Mouse (Mus musculus): ENCODE results near the gene Fbxo44. TPM values are rescaled to one million over a fixed set of nuclear protein-coding genes. Genes with fewer than 3 reads are reported as not detected.

Gene Fbxo44
- polyA plus RNA-seq (2015; fragmentation: Nextera tagmentation; extraction: Ambion mirVana), result 7.1 and 8.4 TPM in 2 replicates

DNA sequence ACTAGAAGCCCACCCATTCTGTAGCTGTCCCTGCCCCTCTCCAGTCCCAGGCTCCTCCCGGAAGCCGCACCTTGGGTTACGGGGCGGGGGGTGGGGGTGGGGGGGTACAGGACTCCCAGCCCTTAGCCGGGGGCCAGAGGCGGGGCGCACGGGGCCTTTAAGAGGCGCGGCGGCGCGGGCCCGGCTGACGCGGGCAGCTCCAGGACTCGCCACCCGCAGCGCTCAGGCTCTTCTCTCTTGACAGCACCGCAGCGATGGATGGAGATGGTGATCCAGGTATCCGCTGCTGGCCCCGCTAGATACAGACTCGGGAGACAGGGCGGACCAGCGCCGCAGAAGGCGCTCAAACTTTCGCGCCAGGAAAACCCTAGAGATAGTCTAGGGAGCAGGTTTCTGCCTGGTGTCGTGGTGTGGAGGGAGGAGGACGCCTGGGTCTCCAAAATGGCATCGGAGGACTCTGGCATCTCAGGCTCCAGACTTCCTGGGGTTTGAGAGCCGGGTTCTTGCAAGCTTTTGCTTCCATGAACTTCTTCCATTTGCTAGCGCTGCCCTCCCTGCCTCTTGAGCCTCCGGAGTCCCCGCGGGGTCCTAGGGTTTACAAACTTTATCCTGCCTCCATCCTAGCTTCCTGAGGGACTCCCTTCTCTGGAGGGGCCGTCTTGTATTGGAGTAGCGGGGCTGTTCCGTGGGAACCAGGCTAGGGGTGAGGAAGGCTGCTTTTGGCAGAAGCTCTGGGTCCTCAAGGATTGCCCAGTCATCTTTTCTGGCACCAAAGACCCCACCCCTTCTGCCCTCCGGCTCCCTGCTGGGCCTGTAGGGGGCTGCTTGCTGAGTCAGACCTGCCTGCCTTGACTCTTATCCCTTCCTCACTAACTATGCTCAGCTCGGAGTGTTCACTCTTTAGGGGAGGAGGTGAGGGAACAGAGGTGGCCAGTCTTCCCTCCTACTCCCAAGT, at the start of gene Fbxo44, which contains the start of gene Fbxo2:
Gene Fbxo44, minus strand, starts transcription at position 47 of the 955 bp plus-strand sequence.
Gene Fbxo2, plus strand, starts transcription at position 186 of the 955 bp plus-strand sequence.
- Histone ChIP-seq H3K27me3 (replicated peaks; ENCODE audit: insufficient read depth, low read length) (peaks cover 40% of the 10 kb centered on the region), H3K4me3 (ENCODE audit: low read depth, low read length) (peak within 1 kb of the TSS; percentile 53), H3K4me2 (replicated peaks; ENCODE audit: low read depth, low read length) (peak within 1 kb of the TSS; percentile 97), H3K36me3 (ENCODE audit: insufficient read depth, low read length) (no peaks in the 10 kb centered on the region), H3K9me3 (ENCODE audit: low read length) (no peaks in the 10 kb centered on the region), H3K27ac (ENCODE audit: low read length) (peak within 1 kb of the TSS; percentile 74), H3K4me1 (ENCODE audit: insufficient read depth, low read depth, low read length) (peaks cover 6% of the 10 kb centered on the region; the same call in 1 of the 2 replicates), H3K9ac (replicated peaks; ENCODE audit: low read depth) (peak within 1 kb of the TSS; percentile 44)
- TF ChIP-seq EP300 (IDR thresholded peaks at IDR 0.05) (no peak), CTCF (IDR thresholded peaks at IDR 0.05) (no peak)
- WGBS, result 2% methylated on average over 43 of the region's 43 CpGs
- DNase-seq (ENCODE audit: low spot score) (no peak), ATAC-seq (peak; percentile 29)

DNA sequence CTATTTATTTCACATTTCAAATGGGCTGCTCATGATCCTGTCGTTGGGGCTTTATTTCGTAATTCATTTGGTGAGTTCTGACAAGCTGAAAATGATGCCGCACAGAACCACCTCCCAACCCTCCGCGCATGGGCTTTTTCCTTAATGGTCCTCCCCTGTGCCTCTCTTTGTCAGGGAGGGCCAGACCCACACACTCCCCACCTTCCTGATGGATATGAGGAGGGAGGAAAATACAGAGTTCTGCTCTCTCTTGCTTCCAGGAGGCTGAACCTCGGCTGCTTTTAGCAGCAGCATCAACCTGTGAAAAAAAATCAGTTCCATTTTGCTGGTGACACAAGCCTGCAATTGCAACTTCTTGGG, 44.6 kb upstream of the Fbxo44 start:
- H3K9ac ChIP-seq (replicated peaks; ENCODE audit: low read depth), result no peak overlapping the region
- H3K27ac ChIP-seq (ENCODE audit: low read length), result no peak overlapping the region
- H3K27me3 ChIP-seq (replicated peaks; ENCODE audit: insufficient read depth, low read length), result no peaks in the 10 kb centered on the region
- ATAC-seq (no peak), DNase-seq (ENCODE audit: low spot score) (no peak)
- no peak overlapping the region for H3K4me2 ChIP-seq (replicated peaks; ENCODE audit: low read depth, low read length)
- no peaks in the 10 kb centered on the region for H3K4me1 ChIP-seq (ENCODE audit: insufficient read depth, low read depth, low read length)
- no peak for TF ChIP-seq CTCF (IDR thresholded peaks at IDR 0.05)
- no peak for TF ChIP-seq EP300 (IDR thresholded peaks at IDR 0.05)
- WGBS, result 50% methylated on average over 6 of the region's 6 CpGs
- no peaks in the 10 kb centered on the region for H3K36me3 ChIP-seq (ENCODE audit: insufficient read depth, low read length)
- no peaks in the 10 kb centered on the region for H3K9me3 ChIP-seq (ENCODE audit: low read length)
- no peak overlapping the region for H3K4me3 ChIP-seq (ENCODE audit: low read depth, low read length)

DNA sequence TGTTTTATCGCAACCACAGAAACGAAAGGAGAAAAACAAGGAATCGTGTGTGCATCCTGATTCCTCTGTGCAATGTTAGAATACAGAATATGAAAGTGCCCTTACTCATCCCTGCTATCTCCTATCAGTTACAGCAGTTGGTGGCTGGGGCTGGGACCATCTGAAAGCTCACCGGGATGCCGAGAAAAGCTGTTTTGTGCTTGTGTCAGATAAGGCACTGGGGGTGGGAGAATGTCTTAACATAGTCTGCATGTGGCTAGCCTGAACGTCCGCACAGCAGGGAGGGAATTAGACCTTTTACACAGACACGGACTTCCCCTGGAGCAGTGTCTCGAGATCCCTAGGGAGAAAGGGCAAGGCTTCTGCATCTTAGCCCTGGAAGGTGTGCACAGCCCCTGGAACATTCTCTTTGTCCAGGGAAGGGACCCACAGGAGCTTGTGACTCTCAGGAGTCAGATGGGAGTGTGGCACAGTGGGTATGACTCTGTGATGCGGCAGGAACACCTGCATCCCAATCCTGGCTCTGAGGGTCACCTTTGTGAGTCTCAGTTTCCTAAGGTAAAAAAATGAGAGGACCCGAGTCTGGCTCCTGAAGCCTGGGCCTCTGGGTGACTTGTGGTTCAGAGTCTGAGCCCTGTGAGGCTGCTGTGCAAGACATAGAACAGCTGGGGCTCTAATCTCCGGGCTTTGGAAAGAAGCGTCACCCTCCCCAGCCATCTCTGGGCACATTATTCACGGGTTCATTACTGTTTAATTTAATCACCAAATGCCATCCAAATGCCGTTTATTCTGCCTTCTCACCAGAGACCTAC, 44.0 kb upstream of the Fbxo44 start:
- no peaks in the 10 kb centered on the region for H3K27me3 ChIP-seq (replicated peaks; ENCODE audit: insufficient read depth, low read length)
- TF ChIP-seq CTCF (IDR thresholded peaks at IDR 0.05) (no peak), EP300 (IDR thresholded peaks at IDR 0.05) (no peak)
- no peak overlapping the region for H3K4me3 ChIP-seq (ENCODE audit: low read depth, low read length)
- H3K9me3 ChIP-seq (ENCODE audit: low read length), result no peaks in the 10 kb centered on the region
- WGBS, result 55% methylated on average over 15 of the region's 15 CpGs
- H3K4me1 ChIP-seq (ENCODE audit: insufficient read depth, low read depth, low read length), result no peaks in the 10 kb centered on the region
- no peak overlapping the region for H3K27ac ChIP-seq (ENCODE audit: low read length)
- ATAC-seq (no peak), DNase-seq (ENCODE audit: low spot score) (no peak)
- no peaks in the 10 kb centered on the region for H3K36me3 ChIP-seq (ENCODE audit: insufficient read depth, low read length)
- no peak overlapping the region for H3K9ac ChIP-seq (replicated peaks; ENCODE audit: low read depth)
- H3K4me2 ChIP-seq (replicated peaks; ENCODE audit: low read depth, low read length), result no peak overlapping the region

DNA sequence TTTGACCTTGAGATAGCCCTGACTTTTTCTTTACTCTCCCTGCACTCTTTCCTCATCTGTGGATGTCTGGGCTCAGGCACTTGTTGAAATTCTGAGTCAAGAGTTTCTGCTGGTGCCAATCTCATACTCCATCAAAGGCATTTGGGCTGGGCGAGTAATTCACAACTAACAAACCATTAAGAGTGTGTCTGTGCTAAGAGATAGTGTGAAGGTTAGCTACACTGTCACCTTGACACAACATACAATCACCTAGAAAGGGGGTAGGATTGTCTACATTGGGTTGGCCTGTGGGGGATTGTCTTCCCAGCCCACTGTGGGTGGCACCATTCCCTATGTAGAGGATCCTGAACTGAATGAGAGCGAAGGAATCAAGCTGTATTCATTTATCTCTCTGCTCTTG, 43.3 kb upstream of the Fbxo44 start:
- no peak overlapping the region for H3K9ac ChIP-seq (replicated peaks; ENCODE audit: low read depth)
- H3K4me3 ChIP-seq (ENCODE audit: low read depth, low read length), result no peak overlapping the region
- no peaks in the 10 kb centered on the region for H3K27me3 ChIP-seq (replicated peaks; ENCODE audit: insufficient read depth, low read length)
- TF ChIP-seq CTCF (IDR thresholded peaks at IDR 0.05) (no peak), EP300 (IDR thresholded peaks at IDR 0.05) (no peak)
- H3K36me3 ChIP-seq (ENCODE audit: insufficient read depth, low read length), result no peaks in the 10 kb centered on the region
- ATAC-seq (no peak), DNase-seq (ENCODE audit: low spot score) (no peak)
- WGBS, result 94% methylated on average over 2 of the region's 2 CpGs
- no peaks in the 10 kb centered on the region for H3K9me3 ChIP-seq (ENCODE audit: low read length)
- H3K4me2 ChIP-seq (replicated peaks; ENCODE audit: low read depth, low read length), result no peak overlapping the region
- no peaks in the 10 kb centered on the region for H3K4me1 ChIP-seq (ENCODE audit: insufficient read depth, low read depth, low read length)
- no peak overlapping the region for H3K27ac ChIP-seq (ENCODE audit: low read length)

DNA sequence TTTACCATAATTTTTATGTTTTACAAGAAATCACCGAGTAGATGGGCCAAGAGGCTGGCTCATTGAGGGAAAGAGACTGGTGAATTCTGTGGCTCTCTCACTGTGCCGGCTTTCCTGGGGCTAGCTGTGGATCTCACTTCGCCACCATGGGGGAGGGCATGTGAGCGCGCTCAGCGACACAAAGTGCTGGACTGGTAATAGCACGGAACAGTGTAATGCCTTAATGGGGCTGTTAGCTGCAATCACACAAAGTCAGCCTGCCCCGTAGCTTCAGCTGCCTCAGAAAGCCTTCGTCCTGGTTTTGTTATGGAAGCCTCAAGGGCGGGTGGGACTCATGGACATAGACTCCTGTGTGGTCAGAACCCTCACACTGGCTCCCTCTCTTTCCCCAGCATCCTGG, 38.4 kb upstream of the Fbxo44 start:
- ATAC-seq, result no peak
- no peaks in the 10 kb centered on the region for H3K9me3 ChIP-seq (ENCODE audit: low read length)
- WGBS, result 49% methylated on average over 10 of the region's 10 CpGs
- no peaks in the 10 kb centered on the region for H3K27me3 ChIP-seq (replicated peaks; ENCODE audit: insufficient read depth, low read length)
- no peak overlapping the region for H3K27ac ChIP-seq (ENCODE audit: low read length)
- H3K4me3 ChIP-seq (ENCODE audit: low read depth, low read length), result no peak overlapping the region
- no peak overlapping the region for H3K9ac ChIP-seq (replicated peaks; ENCODE audit: low read depth)
- H3K36me3 ChIP-seq (ENCODE audit: insufficient read depth, low read length), result no peaks in the 10 kb centered on the region
- DNase-seq (ENCODE audit: low spot score), result no peak
- TF ChIP-seq EP300 (IDR thresholded peaks at IDR 0.05) (no peak), CTCF (IDR thresholded peaks at IDR 0.05) (no peak)
- H3K4me2 ChIP-seq (replicated peaks; ENCODE audit: low read depth, low read length), result no peak overlapping the region
- H3K4me1 ChIP-seq (ENCODE audit: insufficient read depth, low read depth, low read length), result no peaks in the 10 kb centered on the region

DNA sequence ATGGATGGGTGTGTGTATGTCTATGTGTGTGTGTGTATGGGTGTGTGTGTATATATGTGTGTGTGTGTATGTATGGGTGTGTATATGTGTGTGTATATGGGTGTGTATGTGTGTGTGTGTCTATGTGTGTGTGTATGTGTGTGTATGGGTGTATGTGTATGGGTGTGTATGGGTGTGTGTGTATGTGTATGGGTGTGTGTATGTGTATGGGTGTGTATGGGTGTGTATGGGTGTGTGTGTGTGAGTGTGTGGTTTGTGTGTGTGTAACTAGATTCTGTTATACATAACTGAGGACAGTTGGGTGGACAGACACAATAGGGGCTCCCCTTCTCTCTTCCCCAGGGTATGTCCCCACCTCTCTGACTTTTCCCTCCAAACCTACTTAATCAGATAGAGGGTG, 34.1 kb upstream of the Fbxo44 start:
- Histone ChIP-seq H3K4me2 (replicated peaks; ENCODE audit: low read depth, low read length) (no peak overlapping the region), H3K4me3 (ENCODE audit: low read depth, low read length) (no peak overlapping the region), H3K36me3 (ENCODE audit: insufficient read depth, low read length) (no peaks in the 10 kb centered on the region), H3K27me3 (replicated peaks; ENCODE audit: insufficient read depth, low read length) (no peaks in the 10 kb centered on the region), H3K9me3 (ENCODE audit: low read length) (no peaks in the 10 kb centered on the region), H3K9ac (replicated peaks; ENCODE audit: low read depth) (no peak overlapping the region), H3K4me1 (ENCODE audit: insufficient read depth, low read depth, low read length) (no peaks in the 10 kb centered on the region), H3K27ac (ENCODE audit: low read length) (no peak overlapping the region)
- DNase-seq (ENCODE audit: low spot score) (no peak), ATAC-seq (no peak)
- TF ChIP-seq EP300 (IDR thresholded peaks at IDR 0.05), result no peak
- no peak for TF ChIP-seq CTCF (IDR thresholded peaks at IDR 0.05)
